Mouse (Mus musculus): ENCODE measurements at regions not wholly inside any gene's neighbourhood (a gene's known extent, or its start where the extent isn't known, plus 50 kb on each side); places are given as distances from the start of the nearest gene placed in this dataset.

DNA sequence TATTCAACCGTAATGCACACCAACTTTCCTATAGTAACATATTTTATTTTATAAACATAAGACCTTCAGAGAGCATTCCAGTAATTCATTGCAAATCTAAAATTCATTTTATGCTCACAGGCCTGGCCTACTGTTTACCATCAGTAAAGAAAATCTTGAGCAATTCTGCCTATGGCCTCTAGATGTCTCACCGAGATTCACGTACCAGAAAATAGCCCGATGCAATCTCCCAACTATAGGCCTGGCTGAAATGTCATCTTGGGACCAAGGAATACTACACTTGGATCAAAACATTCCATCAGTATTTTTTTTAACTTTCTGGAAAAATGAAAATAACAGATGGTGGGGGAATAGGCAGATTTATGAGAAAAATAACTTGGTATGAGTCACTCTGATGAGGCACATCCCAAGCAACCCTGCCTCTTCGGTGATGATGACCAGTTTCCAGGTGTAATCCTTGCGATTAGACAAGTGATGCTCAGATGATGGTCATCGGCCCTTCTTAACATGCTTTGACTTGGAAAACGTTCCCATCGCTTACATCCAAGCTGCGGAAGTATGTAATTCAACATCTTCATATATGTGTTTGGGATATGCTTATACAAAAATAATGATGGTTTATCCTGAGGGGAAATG lies 439.9 kb downstream of the Nyap2 start:
- in situ Hi-C loops (cut with MboI, MseI): no loop called here

DNA sequence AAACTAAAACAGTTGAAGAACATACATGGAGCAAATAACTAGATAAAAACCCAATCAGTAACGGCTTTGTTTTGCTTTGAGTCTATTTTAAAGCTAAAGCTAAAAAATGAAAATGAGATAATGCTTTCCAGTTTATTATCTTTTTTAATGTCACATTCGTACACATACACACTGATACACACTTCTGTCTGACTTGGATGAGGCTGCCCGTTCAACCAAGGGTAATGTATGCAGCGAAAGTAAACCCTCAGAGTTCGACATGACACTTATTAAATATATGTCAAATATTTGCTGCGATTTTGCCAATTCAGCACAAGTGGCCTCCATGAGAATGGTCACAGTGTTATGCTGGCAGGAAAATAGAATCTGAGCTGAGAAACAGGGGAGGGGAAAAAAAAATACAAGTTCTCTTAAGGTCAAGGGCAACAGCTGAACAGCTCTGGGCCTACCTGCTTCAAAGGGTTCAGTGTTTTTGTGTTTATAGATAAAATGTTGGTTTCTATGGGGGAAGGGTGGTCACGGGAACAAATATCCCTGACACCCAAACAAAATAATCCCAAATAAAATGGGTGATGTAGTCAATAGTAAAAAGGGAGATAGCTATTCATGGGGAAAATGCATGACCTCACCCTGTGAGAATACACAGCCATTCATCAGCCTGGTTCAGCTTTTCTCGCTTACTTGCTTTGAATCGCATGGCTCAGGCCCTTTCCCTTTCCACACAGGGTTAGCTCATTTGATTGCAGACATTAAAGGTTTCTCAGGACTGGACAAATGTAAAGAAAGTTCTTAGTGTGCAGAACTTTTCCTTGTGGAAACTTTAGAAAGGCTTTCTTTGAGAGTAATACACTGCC lies 443.9 kb downstream of the Nyap2 start:
- in situ Hi-C loops (cut with MboI, MseI): no loop called here

DNA sequence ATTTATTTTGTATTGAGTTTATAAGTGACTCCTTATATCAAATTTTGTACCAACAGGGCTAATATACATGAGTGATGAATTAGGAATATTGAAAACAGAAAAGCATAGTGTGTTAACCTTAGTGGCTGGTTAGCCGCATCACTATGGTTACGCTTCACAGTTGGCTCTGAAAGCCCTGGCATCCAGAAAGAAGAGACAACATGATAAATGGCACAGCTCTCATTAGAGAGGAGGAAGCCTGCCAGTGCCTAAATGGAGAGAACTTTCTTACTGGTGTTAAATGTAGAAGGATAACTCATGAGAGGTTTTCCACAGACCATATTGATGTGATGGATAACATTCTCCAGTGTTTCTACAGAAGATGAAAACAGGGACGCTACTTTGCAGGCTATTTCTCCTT lies 446.2 kb downstream of the Nyap2 start:
- in situ Hi-C loops (cut with MboI, MseI): no loop called here

DNA sequence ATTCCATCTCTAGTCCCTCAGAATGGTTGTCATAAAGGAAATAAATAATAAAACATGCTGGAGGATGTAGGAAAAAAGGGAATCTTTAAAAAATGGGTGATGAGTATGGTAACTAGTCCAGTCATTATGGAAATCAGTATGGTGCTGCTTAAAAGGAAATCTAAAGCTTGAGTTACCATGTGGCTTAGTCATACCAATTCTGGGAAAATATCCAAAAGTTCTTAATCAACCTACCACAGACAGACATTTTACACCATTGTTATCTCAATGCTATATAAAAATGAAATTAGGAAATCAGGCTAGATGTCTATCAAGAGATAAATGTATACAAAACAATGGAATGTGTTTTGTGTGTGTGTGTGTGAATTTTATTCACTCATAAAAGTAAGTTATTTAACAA lies 449.1 kb downstream of the Nyap2 start:
- in situ Hi-C loops (cut with MboI, MseI): no loop called here

DNA sequence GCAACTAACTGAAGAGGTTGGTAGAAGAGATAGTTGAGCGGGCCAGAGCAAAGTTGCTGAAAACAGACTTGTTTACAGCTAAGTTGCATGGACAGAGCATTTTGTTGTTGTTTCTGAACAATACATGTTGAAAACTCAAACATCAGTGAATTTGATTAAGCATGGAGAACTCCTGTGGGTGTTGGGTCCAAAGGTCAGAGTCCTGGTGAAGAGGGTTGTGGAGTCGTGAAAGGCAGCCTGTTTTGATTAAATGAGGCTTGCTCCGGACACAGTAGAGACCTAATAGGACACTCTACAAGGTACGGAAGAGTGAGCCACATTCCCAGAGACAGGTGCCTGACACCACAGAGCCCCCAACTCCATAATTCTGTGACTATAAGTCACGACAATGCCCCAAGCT lies 461.1 kb downstream of the Nyap2 start:
- in situ Hi-C loops (cut with MboI, MseI): no loop called here

DNA sequence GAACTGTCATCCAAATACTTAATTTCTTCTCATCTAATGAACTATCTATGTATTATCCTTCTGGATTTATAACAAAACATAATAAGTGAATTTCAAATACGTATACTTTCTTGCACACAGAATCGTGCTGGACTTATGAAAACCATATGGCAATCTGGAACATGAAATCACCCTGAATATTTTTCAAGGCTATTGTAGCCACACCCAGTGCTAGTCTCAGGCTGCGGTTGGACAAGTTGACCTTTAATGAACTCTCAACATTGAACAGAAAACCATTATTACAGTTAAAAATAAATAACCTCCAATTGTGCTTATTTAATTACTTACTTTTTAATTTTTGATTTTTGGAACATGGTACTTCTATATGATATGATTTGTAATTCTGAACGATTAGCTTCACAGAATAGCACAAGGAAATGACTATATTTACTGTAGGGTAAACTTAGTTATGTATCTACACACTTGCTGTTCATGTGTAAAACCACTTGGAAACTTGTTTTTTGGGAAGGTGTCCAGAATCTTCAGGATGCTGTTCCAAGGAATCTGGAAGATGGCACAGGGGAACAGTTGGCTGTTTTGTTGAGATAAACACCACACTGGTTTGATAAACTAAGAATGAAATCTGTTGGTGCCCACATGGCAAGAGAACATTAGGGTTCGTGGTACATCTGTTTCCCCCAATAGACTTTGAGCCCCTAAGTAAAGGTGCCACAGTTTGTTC lies 463.0 kb downstream of the Nyap2 start:
- in situ Hi-C loops (cut with MboI, MseI): no loop called here

DNA sequence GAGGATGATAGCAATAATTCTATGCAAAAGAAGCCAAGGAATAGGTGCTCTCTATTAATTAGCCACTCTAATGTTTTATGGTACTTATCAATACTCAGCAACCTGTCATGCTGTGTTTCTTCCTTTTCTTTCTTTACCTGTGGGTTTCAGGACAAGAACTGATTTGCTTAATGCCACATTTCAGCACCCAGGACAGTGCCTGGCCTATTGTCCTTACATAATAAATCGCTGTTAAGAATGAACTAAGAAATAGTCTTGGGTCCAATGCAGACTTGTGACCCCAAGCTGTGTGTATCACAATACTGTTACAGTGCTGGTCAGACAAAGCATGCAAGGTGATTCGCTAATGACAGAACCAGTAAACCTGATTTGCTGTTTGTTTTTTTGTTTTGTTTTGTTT lies 472.2 kb downstream of the Nyap2 start:
- in situ Hi-C loops (cut with MboI, MseI): no loop called here

DNA sequence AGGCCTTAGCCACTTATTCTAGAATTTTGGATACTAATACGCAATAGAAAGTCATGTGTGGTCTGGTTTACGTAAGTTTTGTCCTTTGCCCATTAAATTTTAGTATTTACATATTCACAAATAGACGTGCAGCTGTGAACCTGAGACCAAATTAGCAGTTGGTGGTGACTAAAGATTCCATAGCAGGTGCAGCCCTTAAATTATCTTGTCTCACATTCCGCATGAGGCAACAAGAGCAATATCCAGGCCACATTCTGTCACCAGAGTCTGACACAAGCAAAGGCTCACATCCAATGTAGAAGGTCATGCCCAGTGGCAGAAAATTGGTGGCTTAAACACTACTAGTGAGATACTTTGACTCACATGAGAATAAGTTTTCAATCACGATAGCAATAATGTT lies 473.0 kb downstream of the Nyap2 start:
- in situ Hi-C loops (cut with MboI, MseI): no loop called here

DNA sequence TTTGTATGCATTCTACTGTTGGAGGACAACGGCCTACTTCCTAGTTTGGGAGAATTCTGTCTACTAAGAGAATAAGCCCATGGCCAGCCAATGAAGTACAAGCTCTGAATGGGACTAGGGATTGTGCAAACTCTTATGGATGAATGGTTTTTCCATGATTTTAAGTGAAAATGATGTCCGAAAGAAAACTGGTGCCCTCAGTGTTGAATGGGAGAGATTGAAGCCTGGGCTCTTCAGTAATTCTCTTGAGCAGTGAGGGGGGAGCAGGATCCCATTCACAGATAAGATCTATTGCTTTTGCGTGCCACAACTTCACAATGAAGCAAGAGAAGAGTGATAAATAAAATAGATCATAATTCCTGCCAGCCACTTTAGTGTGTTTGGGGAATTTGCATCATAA lies 476.0 kb downstream of the Nyap2 start:
- in situ Hi-C loops (cut with MboI, MseI): no loop called here

DNA sequence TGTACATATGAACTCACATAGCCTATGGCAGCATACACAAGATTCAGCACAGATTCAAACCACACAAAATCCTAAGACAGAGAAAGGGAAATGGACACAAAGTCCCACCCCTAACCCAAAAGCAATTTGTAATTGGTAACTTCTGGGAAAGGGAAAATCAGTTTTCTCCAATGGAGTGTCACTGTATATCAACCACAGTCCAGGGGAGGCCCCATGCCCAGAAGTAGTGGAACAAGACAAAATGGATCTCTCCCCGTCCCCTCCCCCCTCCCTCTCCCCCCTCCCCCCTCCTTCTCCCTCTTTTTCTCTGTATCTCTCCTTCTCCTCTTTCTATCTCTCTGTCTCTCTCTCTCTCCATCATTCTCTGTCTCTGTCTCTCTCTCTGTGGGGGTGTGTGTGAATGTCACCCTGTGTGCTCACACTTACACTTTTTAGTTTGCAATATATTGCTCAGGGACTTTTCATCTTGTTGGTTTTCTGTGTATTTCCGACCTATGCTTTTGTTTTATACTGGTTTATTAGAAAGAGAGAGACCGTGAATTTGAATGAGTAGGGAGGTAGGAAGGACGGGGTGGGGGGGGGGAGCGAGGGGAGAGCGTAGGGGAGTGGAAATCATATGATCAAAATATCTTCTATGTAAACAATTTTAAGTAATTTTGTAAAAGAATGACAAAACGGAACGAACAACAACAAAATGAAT lies 500.4 kb downstream of the Nyap2 start:
- in situ Hi-C loops (cut with MboI, MseI): no loop called here

DNA sequence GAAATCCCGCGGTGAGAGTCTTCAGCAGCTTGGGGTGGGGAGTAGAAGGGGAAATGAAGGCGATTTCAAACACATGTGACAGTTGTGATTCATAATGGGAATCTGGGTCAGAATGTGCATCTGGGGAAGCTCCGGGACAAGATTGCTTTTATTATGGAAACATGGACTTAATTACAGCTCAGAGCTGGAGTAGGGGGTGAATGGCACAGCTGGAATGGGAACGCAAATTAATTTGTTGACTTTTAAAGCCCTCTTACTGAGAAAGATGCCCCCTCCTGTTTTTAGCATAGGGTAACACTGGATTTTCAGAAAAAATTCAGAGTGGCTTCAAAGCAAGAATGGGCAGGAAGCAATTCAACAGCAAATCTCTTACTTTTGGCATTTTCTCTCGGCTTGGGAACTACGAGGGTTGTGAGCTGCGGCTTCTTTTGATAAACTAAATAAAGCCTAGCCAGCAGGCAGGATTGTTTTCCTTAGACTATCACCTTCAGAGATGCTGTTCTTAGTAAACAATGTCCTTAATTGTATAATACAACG lies 501.0 kb downstream of the Nyap2 start:
- in situ Hi-C loops (cut with MboI, MseI): no loop called here

DNA sequence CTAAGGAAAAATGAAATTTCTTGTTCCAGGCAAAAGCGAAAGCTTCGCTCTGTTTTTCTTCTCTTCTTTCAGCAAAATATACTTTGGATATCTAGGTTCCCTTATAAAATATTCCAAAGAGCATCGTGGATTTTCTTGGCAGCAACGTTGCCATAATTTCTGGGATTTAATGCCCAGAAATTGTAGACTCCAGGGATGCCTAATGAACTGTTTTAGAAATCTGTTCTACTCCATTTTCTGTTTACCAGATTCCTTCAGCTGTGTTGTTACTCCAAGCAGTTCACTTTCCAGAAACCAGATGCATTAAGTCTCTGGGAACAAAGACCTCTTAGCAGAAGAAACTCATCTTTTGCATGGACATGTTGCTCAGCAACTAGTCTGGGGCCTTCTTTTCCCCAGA lies 504.5 kb downstream of the Nyap2 start:
- in situ Hi-C loops (cut with MboI, MseI): no loop called here

DNA sequence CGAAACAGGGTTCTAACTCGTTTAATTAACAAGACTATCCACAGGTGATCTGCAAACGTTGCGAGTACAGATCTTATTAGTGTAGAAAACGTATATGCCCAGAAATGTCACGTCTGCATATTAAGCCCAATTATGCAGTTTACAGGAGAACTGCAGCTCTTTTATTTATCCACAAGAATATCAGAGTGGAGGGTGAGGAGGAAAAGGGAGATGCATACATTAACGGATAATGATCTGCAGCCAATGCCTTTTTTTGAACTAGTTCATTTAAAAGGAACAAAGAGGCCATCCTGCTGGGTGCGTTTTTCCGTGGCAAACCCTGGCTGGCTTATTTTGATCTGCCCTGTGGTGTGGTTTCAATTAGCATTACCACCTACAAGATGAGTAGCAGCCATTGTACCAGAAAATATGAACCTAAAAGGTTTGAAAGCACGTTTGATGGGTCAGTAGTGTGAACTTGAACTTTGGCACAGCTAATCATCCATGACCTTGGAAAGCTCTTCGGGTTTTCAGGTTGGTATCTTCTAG lies 511.1 kb downstream of the Nyap2 start:
- in situ Hi-C loops (cut with MboI, MseI): no loop called here

DNA sequence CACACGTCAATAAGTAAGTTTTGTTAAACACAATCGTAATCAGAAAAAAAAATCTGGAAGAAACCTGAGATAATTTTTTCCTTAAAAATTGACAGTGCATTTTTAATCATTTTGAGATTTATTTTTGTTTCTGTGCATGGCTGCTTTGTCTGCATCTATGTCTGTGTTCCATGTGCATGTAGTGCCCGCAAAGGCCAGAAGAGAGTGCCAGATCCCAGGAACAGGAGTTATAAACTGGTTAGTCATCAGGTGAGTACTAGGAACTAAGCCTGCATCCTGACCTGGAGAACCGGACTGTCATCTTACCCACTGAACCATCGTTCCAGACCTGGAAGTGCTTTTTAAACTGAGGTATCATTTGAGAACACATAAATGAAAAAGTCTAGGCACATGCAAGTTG lies 514.9 kb downstream of the Nyap2 start:
- in situ Hi-C loops (cut with MboI, MseI): no loop called here

DNA sequence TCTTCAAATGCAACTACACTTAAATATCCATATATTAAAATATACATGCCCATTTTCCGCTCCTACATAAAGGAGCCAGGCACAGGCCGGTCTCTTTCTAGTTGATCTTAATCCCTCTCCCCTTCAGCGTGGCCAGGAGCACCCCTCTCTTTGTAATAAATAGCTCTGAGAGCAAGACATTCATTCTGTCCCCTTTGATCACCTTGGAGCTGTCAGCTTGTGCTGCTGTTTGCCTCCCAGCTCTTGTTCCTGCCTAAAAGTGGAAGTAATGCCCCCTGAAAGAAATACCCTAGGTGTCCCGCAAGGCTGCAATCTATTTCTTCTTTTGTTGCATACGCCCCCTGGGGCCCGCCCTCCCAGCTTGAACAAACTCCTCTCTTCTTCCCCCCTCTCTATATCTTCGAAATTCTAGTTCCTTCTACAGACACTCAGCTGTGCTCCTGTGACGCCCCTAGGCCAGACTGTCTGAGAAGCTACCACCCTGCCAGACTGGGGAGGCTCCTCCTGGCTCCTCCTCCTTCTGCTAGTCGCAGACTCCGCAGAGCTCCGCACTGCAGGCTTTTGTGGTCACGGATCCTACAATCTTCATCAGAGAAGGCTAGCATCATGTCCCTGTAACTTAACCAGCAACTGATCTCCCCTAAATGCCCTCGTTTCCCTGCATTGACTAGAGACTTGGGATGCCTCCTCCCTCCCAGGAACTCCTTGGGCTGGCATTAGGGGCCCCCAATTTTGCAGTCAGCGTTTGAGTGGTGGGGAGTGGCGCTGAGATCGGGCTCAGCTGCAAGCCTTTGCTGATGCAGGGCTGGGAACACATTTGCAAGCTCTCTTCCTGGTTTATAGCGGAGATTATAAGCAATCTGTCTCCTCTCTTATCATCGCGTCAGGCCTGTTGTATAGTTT lies 516.8 kb downstream of the Nyap2 start:
- in situ Hi-C loops (cut with MboI, MseI): no loop called here

DNA sequence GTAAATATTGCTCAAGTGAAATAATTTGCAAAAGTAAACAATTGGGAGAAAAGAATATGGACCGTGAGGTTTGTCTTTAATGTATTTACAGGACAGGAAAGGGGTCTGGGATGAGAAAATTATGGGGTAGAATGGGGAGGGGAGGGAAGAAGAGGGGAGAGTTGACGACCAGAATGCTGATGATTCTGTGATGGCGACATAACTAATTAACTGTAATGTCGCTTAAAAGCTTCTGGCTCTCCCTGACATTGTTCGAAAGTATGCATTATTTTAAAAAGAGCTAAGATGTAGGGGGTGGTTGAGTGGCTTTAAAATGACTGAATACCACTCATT lies 517.4 kb downstream of the Nyap2 start:
- in situ Hi-C loops (cut with MboI, MseI): no loop called here

DNA sequence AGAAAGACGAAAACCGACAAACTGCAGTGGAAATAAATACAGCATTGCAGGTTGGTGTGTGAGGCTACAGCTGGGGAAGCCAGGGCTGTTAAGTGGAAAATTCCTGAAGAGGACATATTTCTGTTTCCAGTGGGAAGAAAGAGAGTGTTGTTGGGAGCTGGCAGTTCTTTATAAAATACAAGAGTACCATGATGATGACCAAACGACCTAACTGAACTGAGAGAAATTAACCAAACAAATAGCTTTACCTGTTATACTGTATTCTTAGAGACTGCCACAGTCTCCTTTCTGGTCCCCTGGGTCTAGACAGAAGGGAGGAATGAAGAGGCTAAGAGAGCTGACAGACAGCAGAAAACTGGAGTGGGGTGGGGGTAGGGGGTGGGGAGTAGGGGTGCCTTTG lies 517.9 kb downstream of the Nyap2 start:
- in situ Hi-C loops (cut with MboI, MseI): no loop called here

DNA sequence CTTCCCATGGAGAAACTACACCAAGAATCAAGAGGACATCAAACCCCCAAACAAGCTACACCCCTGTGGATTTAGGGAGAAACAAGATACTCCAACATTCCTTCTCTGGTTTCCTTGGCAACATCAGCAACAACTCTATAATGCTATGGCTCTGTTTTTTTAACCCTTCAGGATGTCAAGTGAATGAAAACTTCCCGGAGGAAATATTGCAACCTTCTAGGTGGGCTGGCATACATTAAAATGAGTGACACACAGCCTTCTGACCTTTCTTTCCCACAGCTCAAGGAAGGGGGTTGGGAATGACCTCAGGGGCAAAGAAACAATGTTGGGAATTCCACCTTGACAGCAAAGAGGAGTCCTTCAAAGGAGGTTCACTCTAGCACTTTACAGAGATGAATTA lies 532.0 kb downstream of the Nyap2 start:
- in situ Hi-C loops (cut with MboI, MseI): loop anchor here (10.0 kb wide), 1 partner anchor 1584 kb away; no protein-coding TSS in a partner anchor

DNA sequence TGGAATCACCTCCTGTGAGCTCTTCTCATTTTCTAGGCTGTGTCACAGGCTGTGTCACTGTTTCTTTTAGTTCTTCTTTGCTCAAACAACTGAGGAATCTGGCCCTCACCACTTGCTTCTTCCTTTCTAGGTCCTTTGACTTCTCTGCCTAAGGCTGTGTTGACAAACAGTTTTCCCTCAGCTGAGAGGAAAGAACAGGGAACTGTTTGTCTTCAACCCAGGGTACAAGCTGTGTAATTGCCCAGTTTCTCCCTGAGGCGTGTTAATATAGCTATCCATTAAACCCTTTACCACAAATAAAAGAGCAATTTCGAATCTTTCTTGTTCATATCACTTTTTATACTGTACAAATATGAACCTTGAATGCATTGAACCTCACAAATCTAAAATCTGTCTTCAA lies 542.1 kb downstream of the Nyap2 start:
- in situ Hi-C loops (cut with MboI, MseI): no loop called here

DNA sequence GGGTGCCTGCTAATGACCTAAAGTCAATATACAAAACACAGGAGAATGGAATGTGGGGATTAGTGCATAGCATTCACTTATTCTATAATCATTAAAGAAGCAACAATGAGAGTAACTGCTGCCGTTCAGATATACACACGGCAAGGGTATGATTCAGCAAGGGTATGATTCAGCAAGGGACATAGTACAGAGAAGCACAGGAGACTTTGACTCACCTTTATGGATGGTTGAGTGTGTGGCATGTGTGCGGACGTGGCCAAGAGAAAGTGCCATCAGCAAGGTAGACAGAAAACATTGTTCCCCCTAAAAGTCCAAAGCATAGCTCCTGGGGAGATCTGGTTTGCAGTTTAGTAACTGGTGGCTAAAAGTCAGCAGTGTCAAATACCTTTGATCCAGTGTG lies 547.4 kb downstream of the Nyap2 start:
- in situ Hi-C loops (cut with MboI, MseI): no loop called here

DNA sequence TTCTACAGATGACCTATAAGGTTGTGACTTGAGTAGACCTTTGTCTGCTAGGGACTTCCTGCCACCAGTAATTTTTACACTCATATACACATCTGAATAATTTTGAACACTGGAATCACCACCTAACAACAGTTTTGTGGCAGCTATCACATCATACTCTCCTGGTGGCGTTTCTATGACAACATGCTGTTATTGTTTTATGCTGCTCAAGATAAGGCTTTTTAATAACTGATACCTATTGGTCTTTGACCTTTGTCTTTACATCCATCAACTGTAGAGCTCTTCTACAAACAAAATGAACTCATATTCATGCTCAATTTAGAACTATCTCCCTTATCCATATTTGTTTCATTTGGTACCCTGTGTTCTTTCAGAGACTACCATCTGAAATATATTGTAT lies 556.0 kb downstream of the Nyap2 start:
- in situ Hi-C loops (cut with MboI, MseI): no loop called here
